Mouse (Mus musculus): ENCODE measurements around the gene Dlgap1. TPM values are rescaled to one million over a fixed set of nuclear protein-coding genes. Genes with fewer than 3 reads are reported as not detected.

Dlgap1 gene
- 0.03 and 0.05 TPM in 2 replicates for polyA plus RNA-seq (2015; fragmentation: Nextera tagmentation; extraction: Ambion mirVana)

DNA sequence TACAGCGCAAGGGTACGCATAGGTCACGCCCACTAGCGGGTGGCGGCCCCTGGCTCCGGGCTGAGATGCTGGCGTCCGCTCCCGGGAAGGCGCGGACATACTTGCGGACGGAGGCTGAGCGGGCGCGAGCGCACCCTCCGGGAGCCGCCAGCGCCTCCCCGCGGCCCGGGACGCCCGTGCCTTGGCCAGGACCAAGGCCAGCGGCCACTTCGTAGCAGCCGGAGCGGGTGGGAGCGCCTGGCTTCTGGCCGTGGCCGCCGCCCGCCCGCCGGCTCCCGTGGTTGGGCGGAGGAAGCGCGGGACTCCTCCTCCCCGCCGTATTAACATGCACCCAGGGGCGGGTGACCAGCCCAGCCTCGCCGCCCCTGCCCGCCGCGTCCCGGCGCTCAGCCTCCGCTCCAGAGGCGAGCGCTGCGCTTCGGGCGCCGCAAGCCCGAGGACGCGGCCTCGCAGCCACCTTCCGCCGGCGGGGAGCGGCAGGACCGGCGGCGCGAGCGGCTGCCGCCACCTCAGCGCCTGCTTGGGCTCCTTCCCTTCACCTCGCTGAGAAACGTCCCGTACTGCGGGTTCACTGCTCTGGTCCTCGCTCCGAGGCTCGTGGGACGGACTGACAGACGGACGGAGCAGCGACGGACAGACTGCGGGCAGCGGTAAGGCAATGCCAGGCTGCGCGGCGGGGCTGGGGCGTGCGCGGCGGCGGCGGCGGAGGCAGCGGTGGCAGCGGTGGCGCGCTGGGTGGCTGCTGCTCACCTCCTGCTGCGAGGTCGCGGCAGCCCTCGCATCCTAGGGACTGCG, at the start of gene Dlgap1:
TSS of gene Dlgap1 (plus strand) at position 53 of the 795 bp plus-strand sequence.
- WGBS (ENCODE audit: insufficient replicate concordance): 2% methylated on average over 78 of the region's 105 CpGs
- H3K27ac ChIP-seq: no peak within 1 kb of the TSS
- H3K27me3 ChIP-seq: peaks cover 38% of the 10 kb centered on the region
- H3K4me2 ChIP-seq: peak within 1 kb of the TSS; percentile 65
- no peaks in the 10 kb centered on the region for H3K36me3 ChIP-seq
- H3K9ac ChIP-seq: no peak within 1 kb of the TSS
- no peaks in the 10 kb centered on the region for H3K9me3 ChIP-seq (replicated peaks)
- DNase-seq (no peak), ATAC-seq (ENCODE audit: low read depth) (peak; percentile 77)
- no peaks in the 10 kb centered on the region for H3K4me1 ChIP-seq (replicated peaks)
- H3K4me3 ChIP-seq (replicated peaks): peak within 1 kb of the TSS; percentile 43

DNA sequence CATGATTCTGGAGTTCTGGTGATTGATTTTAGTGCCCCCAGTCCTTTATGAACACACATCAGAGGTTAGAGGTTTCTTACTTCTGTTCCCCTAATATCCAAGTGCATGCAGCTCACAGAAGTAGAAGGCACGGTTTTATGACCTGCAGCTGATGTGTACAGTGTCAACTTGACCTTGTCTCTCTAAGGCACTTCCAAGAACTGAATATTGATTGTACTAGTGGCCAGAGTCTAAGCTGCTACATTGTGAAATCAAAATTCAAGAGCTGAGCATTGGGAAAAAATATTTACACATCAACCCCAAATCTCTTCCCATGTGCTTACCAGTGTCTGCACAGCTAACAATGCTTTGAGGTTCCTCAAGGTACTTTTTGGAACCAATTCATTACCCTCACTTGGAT, 13.9 kb upstream of the Dlgap1 start:
- no peak for ATAC-seq (ENCODE audit: low read depth)
- Histone ChIP-seq H3K9ac (no peak overlapping the region), H3K4me2 (no peak overlapping the region), H3K4me1 (replicated peaks) (no peaks in the 10 kb centered on the region), H3K27me3 (no peaks in the 10 kb centered on the region), H3K27ac (no peak overlapping the region), H3K4me3 (replicated peaks) (no peak overlapping the region), H3K9me3 (replicated peaks) (no peaks in the 10 kb centered on the region), H3K36me3 (no peaks in the 10 kb centered on the region)
- WGBS (ENCODE audit: insufficient replicate concordance): 28% methylated on average over 1 of the region's 1 CpGs
- DNase-seq: no peak

DNA sequence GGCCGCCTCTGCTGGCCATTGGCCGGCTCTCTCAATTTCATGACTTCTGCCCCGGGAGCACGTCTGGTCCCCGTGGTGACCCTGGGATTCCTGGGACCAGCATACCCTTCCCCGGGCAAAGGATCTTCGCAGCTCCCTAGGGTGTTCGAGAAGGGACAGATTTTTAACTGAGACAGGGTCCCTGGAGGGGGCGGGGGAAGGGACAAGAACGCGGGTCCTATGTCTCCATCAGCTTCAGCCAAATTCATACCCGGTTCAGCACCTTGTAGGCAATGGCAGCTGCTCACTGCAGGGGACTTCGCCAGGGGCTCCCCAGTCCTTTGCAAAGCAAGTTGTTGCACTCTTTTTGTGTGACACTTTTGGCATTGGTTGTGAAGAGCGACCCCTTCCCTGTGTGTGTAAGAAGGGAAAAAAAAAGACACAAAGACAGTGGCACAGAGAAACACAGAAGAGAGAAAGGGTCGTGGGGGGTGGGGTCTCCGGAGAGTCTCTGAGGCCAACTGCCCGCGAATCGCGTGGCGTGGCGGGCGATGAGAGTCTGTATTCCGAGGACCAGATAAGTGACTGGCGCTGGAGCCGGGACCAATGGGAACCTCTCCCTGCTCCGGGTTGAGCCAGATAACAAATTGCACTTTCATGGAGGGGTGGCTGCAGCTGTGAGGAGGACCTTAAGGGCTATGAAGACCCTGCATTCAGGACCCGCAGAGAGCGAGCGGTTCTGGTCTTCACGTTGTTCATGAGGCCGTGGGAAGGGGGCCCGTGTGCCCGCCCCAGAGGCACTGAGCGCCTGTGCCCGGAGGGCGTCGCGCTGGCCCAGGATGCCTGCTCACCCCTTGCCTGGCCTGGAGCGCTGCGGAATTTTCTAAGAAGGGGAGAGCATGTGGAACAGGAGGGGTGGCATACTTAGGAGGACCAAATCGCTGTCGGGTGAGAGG, 1.2 kb downstream of the Dlgap1 start:
- Histone ChIP-seq H3K9ac (no peak overlapping the region), H3K9me3 (replicated peaks) (no peaks in the 10 kb centered on the region), H3K27me3 (peaks cover 38% of the 10 kb centered on the region), H3K4me3 (replicated peaks) (peak overlapping the region; percentile 43), H3K4me1 (replicated peaks) (no peaks in the 10 kb centered on the region), H3K4me2 (peak overlapping the region; percentile 65), H3K27ac (no peak overlapping the region), H3K36me3 (no peaks in the 10 kb centered on the region)
- no peak for DNase-seq
- ATAC-seq (ENCODE audit: low read depth): no peak
- WGBS (ENCODE audit: insufficient replicate concordance): 3% methylated on average over 43 of the region's 43 CpGs

DNA sequence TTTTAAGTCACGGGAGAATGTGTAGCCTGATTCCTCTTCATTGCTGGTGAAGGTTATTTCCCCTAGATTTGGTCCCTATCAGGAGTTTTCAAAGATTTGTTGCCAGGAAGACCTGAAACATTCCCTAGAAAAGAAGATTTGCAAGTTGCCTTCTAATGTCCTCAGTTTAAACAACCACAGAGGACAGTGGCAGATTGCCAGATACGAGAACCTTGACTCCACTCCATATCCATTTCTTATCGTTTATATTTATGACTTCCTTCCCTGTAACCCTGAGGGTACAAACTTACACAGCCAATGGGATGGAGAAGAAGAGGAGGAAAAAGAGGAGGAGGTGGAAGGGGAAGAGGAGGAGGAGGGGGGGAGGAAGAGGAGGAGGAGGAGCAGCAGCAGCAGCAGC, 4.2 kb downstream of the Dlgap1 start:
- no peak overlapping the region for H3K4me3 ChIP-seq (replicated peaks)
- H3K27me3 ChIP-seq: peaks cover 38% of the 10 kb centered on the region
- no peak for DNase-seq
- H3K27ac ChIP-seq: no peak overlapping the region
- WGBS (ENCODE audit: insufficient replicate concordance): 55% methylated on average over 3 of the region's 3 CpGs
- no peak overlapping the region for H3K9ac ChIP-seq
- no peak overlapping the region for H3K4me2 ChIP-seq
- no peaks in the 10 kb centered on the region for H3K4me1 ChIP-seq (replicated peaks)
- ATAC-seq (ENCODE audit: low read depth): no peak
- H3K36me3 ChIP-seq: no peaks in the 10 kb centered on the region
- H3K9me3 ChIP-seq (replicated peaks): no peaks in the 10 kb centered on the region

DNA sequence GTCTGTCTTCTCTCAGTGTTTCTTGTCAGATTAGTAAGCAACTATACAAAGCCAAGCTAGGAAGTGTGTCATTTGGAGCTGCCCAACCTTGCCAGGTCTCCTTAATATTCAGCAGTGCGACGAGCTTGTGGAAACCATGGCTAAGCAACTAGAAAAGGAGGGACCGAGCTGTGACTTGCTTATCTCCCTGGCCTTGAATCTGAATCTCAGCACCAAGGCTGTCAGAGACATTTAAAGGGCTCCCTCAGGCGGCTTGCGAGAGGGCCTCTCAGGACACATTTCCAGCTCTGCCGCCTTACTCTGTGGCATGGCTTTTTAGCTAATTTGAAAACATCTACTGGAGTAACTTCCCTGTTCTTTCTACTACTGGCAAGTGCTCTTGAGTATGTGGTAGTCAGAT, 5.1 kb downstream of the Dlgap1 start:
- Histone ChIP-seq H3K27ac (no peak overlapping the region), H3K4me1 (replicated peaks) (no peaks in the 10 kb centered on the region), H3K9me3 (replicated peaks) (no peaks in the 10 kb centered on the region), H3K4me3 (replicated peaks) (no peak overlapping the region), H3K9ac (no peak overlapping the region), H3K27me3 (peaks cover 29% of the 10 kb centered on the region), H3K36me3 (no peaks in the 10 kb centered on the region), H3K4me2 (no peak overlapping the region)
- DNase-seq (no peak), ATAC-seq (ENCODE audit: low read depth) (no peak)
- 49% methylated on average over 6 of the region's 6 CpGs for WGBS (ENCODE audit: insufficient replicate concordance)

DNA sequence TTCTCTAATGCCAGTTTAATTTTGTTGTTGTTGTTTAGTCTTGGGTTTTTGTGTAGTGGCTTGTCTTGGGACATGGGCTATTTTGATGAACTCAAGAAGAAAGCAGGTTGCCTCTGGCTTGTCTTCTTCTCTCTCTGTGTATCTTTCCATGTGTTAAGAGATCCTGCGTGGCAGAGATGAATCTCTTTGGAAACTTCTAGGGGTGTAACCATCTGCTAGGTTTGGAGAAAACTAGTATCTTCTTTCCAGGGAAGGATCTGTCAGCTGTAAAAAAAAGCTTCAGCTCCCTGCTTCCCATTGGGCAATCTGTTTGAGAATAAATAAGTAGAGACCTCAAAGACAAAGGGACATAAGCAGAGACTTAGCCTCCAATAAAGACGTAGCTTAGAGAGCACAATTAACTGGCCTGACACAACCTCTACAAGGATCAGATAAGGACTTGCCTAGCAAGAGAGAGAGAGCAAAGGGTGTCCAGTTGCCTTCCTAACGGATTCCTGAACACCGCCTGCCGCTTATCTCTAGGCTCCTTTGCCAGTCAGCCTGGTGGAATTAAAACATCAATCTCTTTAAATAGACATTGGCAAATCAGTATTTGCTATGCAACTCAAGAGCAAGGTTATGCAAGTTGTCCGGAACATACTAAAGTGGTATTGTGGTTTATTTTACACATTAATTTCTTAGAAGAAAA, 13.5 kb downstream of the Dlgap1 start:
- Histone ChIP-seq H3K27ac (no peak overlapping the region), H3K4me2 (no peak overlapping the region), H3K9ac (no peak overlapping the region), H3K9me3 (replicated peaks) (no peaks in the 10 kb centered on the region), H3K27me3 (no peaks in the 10 kb centered on the region), H3K4me3 (replicated peaks) (no peak overlapping the region), H3K4me1 (replicated peaks) (no peaks in the 10 kb centered on the region), H3K36me3 (no peaks in the 10 kb centered on the region)
- 66% methylated on average over 6 of the region's 6 CpGs for WGBS (ENCODE audit: insufficient replicate concordance)
- ATAC-seq (ENCODE audit: low read depth) (no peak), DNase-seq (no peak)

DNA sequence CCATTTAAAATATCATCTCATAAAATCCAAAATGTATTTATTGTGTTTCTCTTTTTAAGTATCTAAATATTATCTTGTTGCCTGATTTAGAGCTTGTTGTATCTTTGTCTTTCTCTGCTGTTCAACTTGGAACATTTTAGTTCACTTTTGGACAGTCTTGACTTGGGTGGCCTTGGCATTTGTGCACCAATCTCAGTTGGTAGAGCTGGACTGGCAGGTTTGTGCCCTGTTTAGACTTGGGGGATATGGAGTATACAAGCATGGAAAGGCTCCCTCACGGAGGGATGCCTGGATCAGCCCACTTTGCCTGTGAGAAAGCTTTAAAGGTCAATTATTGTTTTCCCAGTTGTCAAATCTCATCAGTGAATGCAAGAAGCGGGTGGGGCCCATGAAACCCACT, 27.5 kb downstream of the Dlgap1 start:
- no peak for DNase-seq
- no peak for ATAC-seq (ENCODE audit: low read depth)
- Histone ChIP-seq H3K27me3 (no peaks in the 10 kb centered on the region), H3K4me3 (replicated peaks) (no peak overlapping the region), H3K36me3 (no peaks in the 10 kb centered on the region), H3K9me3 (replicated peaks) (peaks cover 5% of the 10 kb centered on the region; the same call in 1 of the 2 replicates), H3K4me2 (no peak overlapping the region), H3K4me1 (replicated peaks) (no peaks in the 10 kb centered on the region), H3K27ac (no peak overlapping the region), H3K9ac (no peak overlapping the region)
- WGBS (ENCODE audit: insufficient replicate concordance): 44% methylated on average over 2 of the region's 2 CpGs

GRCm38 (mm10) chr17:70002026-70002425, 33.2 kb downstream of the Dlgap1 start:
- Histone ChIP-seq H3K4me2 (no peak overlapping the region), H3K4me3 (replicated peaks) (no peak overlapping the region), H3K27ac (no peak overlapping the region), H3K9me3 (replicated peaks) (no peaks in the 10 kb centered on the region; the same call in 1 of the 2 replicates), H3K9ac (no peak overlapping the region), H3K4me1 (replicated peaks) (no peaks in the 10 kb centered on the region), H3K27me3 (no peaks in the 10 kb centered on the region), H3K36me3 (no peaks in the 10 kb centered on the region)
- ATAC-seq (ENCODE audit: low read depth) (no peak), DNase-seq (no peak)
- WGBS (ENCODE audit: insufficient replicate concordance): 59% methylated on average over 3 of the region's 3 CpGs

GRCm38 (mm10) chr17:70004628-70005027, 35.8 kb downstream of the Dlgap1 start:
- 54% methylated on average over 6 of the region's 6 CpGs for WGBS (ENCODE audit: insufficient replicate concordance)
- no peak for DNase-seq
- ATAC-seq (ENCODE audit: low read depth): no peak
- H3K4me1 ChIP-seq (replicated peaks): no peaks in the 10 kb centered on the region
- H3K9me3 ChIP-seq (replicated peaks): no peaks in the 10 kb centered on the region; the same call in 1 of the 2 replicates
- no peak overlapping the region for H3K4me2 ChIP-seq
- H3K9ac ChIP-seq: no peak overlapping the region
- no peak overlapping the region for H3K27ac ChIP-seq
- no peaks in the 10 kb centered on the region for H3K36me3 ChIP-seq
- H3K4me3 ChIP-seq (replicated peaks): no peak overlapping the region
- H3K27me3 ChIP-seq: no peaks in the 10 kb centered on the region

DNA sequence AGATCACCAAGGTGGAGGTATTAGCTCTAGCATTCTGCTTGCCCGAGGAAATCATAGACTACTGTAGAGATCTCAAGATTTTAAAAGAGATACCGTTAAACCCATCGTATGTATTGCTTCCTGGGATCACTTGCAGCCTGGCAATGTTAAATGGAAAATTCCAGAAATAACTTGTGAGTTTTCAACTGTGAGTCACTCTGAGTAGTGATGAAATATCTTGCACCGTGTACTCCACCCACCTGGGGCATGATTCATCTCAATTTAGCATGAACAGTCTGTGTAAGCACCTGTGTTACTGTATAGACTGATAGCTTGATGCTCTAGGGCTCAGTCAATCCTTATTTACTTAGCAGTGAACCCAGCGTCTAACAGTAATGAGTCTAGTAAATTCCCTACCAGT, 38.7 kb downstream of the Dlgap1 start:
- H3K9ac ChIP-seq: no peak overlapping the region
- no peak overlapping the region for H3K27ac ChIP-seq
- WGBS (ENCODE audit: insufficient replicate concordance): 67% methylated on average over 5 of the region's 5 CpGs
- H3K4me2 ChIP-seq: no peak overlapping the region
- H3K9me3 ChIP-seq (replicated peaks): no peaks in the 10 kb centered on the region
- ATAC-seq (ENCODE audit: low read depth) (no peak), DNase-seq (no peak)
- no peaks in the 10 kb centered on the region for H3K4me1 ChIP-seq (replicated peaks)
- H3K27me3 ChIP-seq: no peaks in the 10 kb centered on the region
- H3K4me3 ChIP-seq (replicated peaks): no peak overlapping the region
- no peaks in the 10 kb centered on the region for H3K36me3 ChIP-seq

DNA sequence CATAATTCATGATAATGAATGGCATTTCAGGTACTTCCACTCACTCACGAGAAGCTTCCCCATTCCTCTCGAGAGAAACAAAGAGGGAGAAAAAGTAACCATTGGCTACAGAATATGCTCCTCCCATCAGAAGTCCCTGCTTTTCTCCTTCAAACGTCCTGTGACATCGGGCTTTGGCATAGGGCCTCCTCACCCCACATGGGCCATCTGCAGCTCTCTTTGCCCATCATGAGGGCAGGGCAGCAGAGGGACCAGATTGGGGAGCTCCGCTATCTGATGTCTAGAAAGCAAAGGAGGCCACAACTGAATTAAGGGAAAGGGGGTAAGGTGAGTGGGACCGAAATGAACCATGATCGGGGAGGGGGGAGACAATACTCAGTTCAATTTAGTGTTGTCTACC, 47.6 kb downstream of the Dlgap1 start:
- Histone ChIP-seq H3K4me3 (replicated peaks) (no peak overlapping the region), H3K27me3 (no peaks in the 10 kb centered on the region), H3K9ac (no peak overlapping the region), H3K27ac (no peak overlapping the region), H3K4me1 (replicated peaks) (no peaks in the 10 kb centered on the region), H3K4me2 (no peak overlapping the region), H3K36me3 (no peaks in the 10 kb centered on the region), H3K9me3 (replicated peaks) (no peaks in the 10 kb centered on the region)
- no peak for ATAC-seq (ENCODE audit: low read depth)
- WGBS (ENCODE audit: insufficient replicate concordance): 53% methylated on average over 7 of the region's 7 CpGs
- DNase-seq: no peak
